Mouse (Mus musculus) stomach, postnatal 0 days (tissue): ENCODE measurements around the gene Ap1g2.

Source experiments
- CTCF ChIP-seq: IDR thresholded peaks from 2 replicates; pipeline ENCODE4 v1.5.1; 2016; ENCODE audit warnings: antibody characterized with exemption, low read depth, mild to moderate bottlenecking, moderate library complexity
- EP300 ChIP-seq: optimal IDR thresholded peaks from 2 replicates; pipeline ENCODE3; 2016; ENCODE audit warnings: antibody characterized with exemption

DNA sequence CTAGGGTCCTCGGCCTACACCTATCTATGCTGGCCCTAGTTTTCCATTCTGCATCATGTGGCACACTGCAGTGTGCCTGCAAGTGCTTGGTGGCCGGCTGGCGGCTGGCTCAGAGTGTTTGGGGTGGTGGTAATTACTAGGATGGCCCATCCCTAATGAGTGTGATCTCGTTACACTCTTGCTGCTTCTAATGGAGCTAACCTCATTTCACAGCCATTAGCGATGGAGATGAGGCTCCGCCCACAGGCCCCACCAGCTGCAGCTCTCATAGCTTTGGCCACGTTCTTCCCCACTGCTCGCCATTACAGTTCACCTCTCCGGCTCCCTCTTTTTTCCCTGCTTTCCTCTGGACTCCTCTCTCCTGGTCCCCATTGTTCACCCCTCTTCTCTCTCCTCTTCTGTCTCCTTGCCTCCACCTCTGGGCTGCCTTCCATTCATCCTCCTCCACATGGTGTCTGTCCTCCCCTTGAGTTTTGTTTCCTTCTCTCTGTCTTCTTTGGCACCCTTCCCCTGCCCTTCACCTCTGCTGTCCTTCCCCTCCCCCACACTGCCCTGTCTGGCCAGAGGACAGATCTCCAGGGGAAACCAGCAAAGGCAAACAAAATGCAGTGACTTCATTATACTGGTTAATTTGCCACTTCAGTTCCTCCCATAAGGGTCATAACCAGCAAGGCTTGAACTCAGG, 20.9 kb downstream of the Ap1g2 start:
- TF ChIP-seq CTCF (no peak), EP300 (no peak)
